Mouse (Mus musculus): Measurements from ENCODE around the gene Cep55. TPM values are rescaled to one million over a fixed set of nuclear protein-coding genes. Genes with fewer than 3 reads are reported as not detected.

Cep55 gene
- polyA plus RNA-seq, 1 experiment from 2014 or later: 43.8 TPM

DNA sequence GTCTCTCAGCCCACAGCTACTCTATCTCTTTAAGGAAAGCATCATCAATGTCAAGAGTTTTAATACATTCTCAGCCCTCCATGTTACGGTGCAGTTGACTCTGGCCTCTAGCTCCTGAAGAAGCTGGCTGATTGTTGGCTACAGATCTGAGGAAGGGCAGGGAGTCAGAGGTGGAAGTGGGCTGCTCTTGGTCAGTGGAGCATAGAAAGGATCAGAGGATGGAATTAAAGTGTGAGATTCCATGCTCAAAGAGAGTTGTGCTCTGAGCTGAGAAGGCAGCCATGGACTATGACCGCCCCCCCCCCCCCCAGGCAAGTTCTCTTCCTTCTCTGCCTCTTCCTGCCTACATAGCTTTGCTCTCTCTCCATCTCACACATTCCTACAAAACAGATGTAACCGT, 24.9 kb upstream of the Cep55 start:
- Histone ChIP-seq H3K4me3 (no peak overlapping the region), H3K27ac (no peak overlapping the region), H3K27me3 (ENCODE audit: poor library complexity, severe bottlenecking) (peaks cover 10% of the 10 kb centered on the region), H3K36me3 (replicated peaks) (no peaks in the 10 kb centered on the region), H3K4me1 (peaks cover 29% of the 10 kb centered on the region), H3K9me3 (no peaks in the 10 kb centered on the region)
- WGBS: 80% methylated on average over 3 of the region's 3 CpGs
- DNase-seq (ENCODE audit: extremely low spot score, low spot score): no peak

DNA sequence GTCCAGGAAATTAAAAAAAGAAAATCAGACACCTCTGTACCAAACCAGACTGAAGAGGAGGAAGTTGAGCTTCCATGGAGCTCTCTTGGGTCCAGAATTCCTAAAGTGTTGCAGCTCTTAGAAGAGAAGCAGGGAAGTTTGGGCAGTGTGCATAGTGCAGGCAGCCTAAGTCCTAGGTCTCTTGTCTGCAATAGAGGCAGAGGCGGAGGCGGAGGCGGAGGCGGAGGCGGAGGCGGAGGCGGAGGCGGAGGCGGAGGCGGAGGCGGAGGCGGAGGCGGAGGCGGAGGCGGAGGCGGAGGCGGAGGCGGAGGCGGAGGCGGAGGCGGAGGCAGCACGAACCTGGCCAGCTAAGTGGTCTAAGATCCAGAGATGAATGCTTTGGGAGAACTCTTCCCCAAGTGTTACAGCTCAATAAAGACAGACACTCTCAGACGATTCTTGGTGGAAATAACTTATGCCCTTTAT, 24.1 kb upstream of the Cep55 start:
- Histone ChIP-seq H3K4me3 (0 out of 2 replicates have a peak overlapping the region, but pooled peaks have one; percentile 2), H3K27ac (no peak overlapping the region), H3K9me3 (no peaks in the 10 kb centered on the region), H3K4me1 (peaks cover 21% of the 10 kb centered on the region), H3K27me3 (ENCODE audit: poor library complexity, severe bottlenecking) (peaks cover 10% of the 10 kb centered on the region), H3K36me3 (replicated peaks) (no peaks in the 10 kb centered on the region)
- no peak for DNase-seq (ENCODE audit: extremely low spot score, low spot score)
- WGBS: 10% methylated on average over 17 of the region's 23 CpGs

- peaks cover 10% of the 10 kb centered on the region for H3K27me3 ChIP-seq (ENCODE audit: poor library complexity, severe bottlenecking)
- peaks cover 16% of the 10 kb centered on the region for H3K4me1 ChIP-seq
- no peak overlapping the region for H3K27ac ChIP-seq
- H3K9me3 ChIP-seq: no peaks in the 10 kb centered on the region
- WGBS: 71% methylated on average over 9 of the region's 9 CpGs
- 0 out of 2 replicates have a peak overlapping the region, but pooled peaks have one; percentile 2 for H3K4me3 ChIP-seq
- no peaks in the 10 kb centered on the region for H3K36me3 ChIP-seq (replicated peaks)
- no peak for DNase-seq (ENCODE audit: extremely low spot score, low spot score)
Measured at GRCm38 (mm10) chr19:38031144-38031543, 23.7 kb upstream of the Cep55 start.

GRCm38 (mm10) chr19:38032993-38033734, 21.6 kb upstream of the Cep55 start:
- 87% methylated on average over 15 of the region's 15 CpGs for WGBS
- Histone ChIP-seq H3K4me1 (peaks cover 13% of the 10 kb centered on the region), H3K27ac (no peak overlapping the region), H3K36me3 (replicated peaks) (no peaks in the 10 kb centered on the region), H3K4me3 (no peak overlapping the region), H3K9me3 (no peaks in the 10 kb centered on the region), H3K27me3 (ENCODE audit: poor library complexity, severe bottlenecking) (peaks cover 10% of the 10 kb centered on the region)
- no peak for DNase-seq (ENCODE audit: extremely low spot score, low spot score)

DNA sequence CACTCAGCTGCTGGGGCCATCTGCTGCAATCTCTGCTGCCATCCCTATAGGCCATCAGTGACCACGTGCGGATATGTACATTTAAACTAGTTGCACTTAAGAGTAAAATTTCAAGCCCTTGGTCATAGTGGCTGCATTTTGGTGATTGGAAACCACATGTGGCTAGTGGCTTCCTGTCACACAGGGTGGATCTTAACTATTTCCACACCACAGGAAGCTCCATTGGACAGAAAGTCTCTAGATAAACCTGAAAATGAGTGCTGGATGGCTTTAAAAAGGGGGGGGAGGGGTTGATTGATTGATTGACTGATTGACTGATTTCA, 21.1 kb upstream of the Cep55 start:
- WGBS: 88% methylated on average over 2 of the region's 2 CpGs
- H3K36me3 ChIP-seq (replicated peaks): no peaks in the 10 kb centered on the region
- DNase-seq (ENCODE audit: extremely low spot score, low spot score): no peak
- no peak overlapping the region for H3K27ac ChIP-seq
- H3K9me3 ChIP-seq: no peaks in the 10 kb centered on the region
- H3K27me3 ChIP-seq (ENCODE audit: poor library complexity, severe bottlenecking): peaks cover 10% of the 10 kb centered on the region
- H3K4me1 ChIP-seq: peaks cover 13% of the 10 kb centered on the region
- H3K4me3 ChIP-seq: no peak overlapping the region

GRCm38 (mm10) chr19:38034696-38035095, 20.1 kb upstream of the Cep55 start:
- H3K27me3 ChIP-seq (ENCODE audit: poor library complexity, severe bottlenecking): peaks cover 10% of the 10 kb centered on the region
- H3K36me3 ChIP-seq (replicated peaks): no peaks in the 10 kb centered on the region
- H3K9me3 ChIP-seq: no peaks in the 10 kb centered on the region
- H3K4me3 ChIP-seq: no peak overlapping the region
- peaks cover 13% of the 10 kb centered on the region for H3K4me1 ChIP-seq
- DNase-seq (ENCODE audit: extremely low spot score, low spot score): no peak
- WGBS: 83% methylated on average over 2 of the region's 2 CpGs
- H3K27ac ChIP-seq: no peak overlapping the region

GRCm38 (mm10) chr19:38035766-38036165, 19.0 kb upstream of the Cep55 start:
- Histone ChIP-seq H3K27me3 (ENCODE audit: poor library complexity, severe bottlenecking) (peaks cover 16% of the 10 kb centered on the region), H3K4me1 (0 out of 2 replicates have a peak, but pooled peaks cover 3% of the 10 kb centered on the region), H3K4me3 (no peak overlapping the region), H3K9me3 (no peaks in the 10 kb centered on the region), H3K36me3 (replicated peaks) (no peaks in the 10 kb centered on the region), H3K27ac (no peak overlapping the region)
- DNase-seq (ENCODE audit: extremely low spot score, low spot score): no peak
- WGBS: 78% methylated on average over 2 of the region's 2 CpGs

DNA sequence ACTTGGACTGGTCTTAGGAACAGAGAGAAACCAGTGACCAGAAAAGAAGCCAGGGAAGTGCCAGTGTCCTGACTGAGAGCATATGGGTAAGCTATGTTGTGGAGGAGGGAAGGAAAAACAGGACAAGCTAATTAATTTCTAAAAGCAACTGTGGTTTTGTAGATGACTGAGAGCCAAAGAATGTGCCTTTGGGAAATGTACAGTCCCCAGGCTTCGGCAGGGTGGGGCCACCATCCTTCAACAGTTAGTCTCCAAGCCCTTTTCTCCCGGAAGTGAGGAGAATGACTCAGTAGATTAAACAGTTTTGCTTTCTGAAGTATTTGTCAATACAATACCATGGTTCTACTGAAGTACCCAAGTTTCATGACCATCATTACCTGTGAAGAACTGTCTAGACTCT, 16.5 kb upstream of the Cep55 start:
- Histone ChIP-seq H3K27ac (no peak overlapping the region), H3K4me3 (no peak overlapping the region), H3K4me1 (peaks cover 13% of the 10 kb centered on the region), H3K27me3 (ENCODE audit: poor library complexity, severe bottlenecking) (peaks cover 31% of the 10 kb centered on the region), H3K9me3 (no peaks in the 10 kb centered on the region), H3K36me3 (replicated peaks) (no peaks in the 10 kb centered on the region)
- DNase-seq (ENCODE audit: extremely low spot score, low spot score): no peak
- 88% methylated on average over 2 of the region's 2 CpGs for WGBS

DNA sequence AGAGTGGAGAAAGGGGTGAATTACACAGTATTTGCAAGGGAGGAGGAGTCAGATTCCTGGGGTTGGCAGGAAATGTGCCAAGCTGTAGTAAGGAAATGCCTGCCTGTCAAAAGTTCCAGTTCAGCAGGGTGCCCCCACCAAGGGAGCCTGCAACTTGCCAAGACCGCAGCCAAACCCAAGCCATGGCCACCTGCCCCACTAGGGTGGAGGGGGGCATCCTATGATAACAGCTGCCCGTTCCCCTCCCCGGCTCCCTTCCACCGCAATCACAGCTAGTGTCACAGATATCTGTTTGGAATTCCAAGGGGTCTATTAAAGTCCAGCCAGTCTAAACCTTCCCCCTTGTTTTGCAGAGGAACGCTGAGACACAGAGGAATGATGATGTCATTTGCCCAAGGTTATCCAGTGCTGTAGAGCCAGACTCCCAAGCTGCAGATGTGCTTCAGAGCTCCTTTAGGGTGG, 12.5 kb upstream of the Cep55 start:
- DNase-seq (ENCODE audit: extremely low spot score, low spot score): no peak
- WGBS: 52% methylated on average over 5 of the region's 5 CpGs
- peak overlapping the region; percentile 56; the same call in 1 of the 2 replicates for H3K4me3 ChIP-seq

DNA sequence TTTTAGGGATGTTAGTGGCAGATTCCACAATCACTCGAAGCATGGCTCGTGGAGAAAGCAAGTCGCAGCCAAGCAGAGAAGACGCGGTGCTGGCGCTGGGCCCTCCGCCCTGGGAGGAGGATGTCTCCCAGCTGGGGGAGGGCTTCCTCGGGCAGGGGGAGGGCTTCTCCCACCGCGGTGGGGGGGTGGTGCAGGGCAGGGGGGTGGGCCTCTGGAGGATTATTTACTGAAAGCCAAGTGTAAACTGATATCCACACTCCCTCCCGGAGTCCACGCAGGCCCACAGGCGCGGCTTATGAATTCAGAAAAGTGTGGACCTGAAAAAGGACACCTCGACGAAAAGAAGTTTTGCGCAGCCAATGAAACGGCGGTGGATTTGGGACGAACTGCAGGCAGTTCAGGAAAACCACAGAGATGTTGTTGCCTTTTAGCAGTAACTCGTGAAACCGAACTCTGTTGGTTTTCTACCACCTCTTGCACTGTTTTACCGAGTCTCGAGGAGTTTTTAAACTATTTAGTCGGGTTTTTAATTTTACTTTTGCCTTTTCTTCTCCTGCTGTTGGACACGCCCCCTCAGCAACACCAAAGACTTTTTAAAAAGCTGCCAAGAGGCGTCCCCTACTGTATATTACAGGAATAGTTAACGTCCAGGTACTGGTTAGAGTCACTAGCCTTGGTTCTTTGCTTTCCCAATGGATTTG, 11.4 kb upstream of the Cep55 start, which contains the start of gene Myof:
Gene Myof, minus strand, starts transcription at position 297 of the 701 bp plus-strand sequence.
- peak within 1 kb of the TSS; percentile 56 for H3K4me3 ChIP-seq
- H3K27me3 ChIP-seq (ENCODE audit: poor library complexity, severe bottlenecking): peaks cover 53% of the 10 kb centered on the region
- H3K9me3 ChIP-seq: peaks cover 7% of the 10 kb centered on the region; the same call in 1 of the 2 replicates
- DNase-seq (ENCODE audit: extremely low spot score, low spot score): peak; percentile 36
- under 1% methylated on average over 28 of the region's 28 CpGs for WGBS
- H3K27ac ChIP-seq: peak within 1 kb of the TSS; percentile 5; the same call in 1 of the 2 replicates
- no peaks in the 10 kb centered on the region for H3K36me3 ChIP-seq (replicated peaks)
- peaks cover 18% of the 10 kb centered on the region for H3K4me1 ChIP-seq

More for the DNA sequence above, 12.5 kb upstream of the Cep55 start:
- peaks cover 7% of the 10 kb centered on the region; the same call in 1 of the 2 replicates for H3K9me3 ChIP-seq
- no peaks in the 10 kb centered on the region for H3K36me3 ChIP-seq (replicated peaks)
- no peak overlapping the region for H3K27ac ChIP-seq
- H3K4me1 ChIP-seq: peaks cover 18% of the 10 kb centered on the region
- H3K27me3 ChIP-seq (ENCODE audit: poor library complexity, severe bottlenecking): peaks cover 53% of the 10 kb centered on the region

DNA sequence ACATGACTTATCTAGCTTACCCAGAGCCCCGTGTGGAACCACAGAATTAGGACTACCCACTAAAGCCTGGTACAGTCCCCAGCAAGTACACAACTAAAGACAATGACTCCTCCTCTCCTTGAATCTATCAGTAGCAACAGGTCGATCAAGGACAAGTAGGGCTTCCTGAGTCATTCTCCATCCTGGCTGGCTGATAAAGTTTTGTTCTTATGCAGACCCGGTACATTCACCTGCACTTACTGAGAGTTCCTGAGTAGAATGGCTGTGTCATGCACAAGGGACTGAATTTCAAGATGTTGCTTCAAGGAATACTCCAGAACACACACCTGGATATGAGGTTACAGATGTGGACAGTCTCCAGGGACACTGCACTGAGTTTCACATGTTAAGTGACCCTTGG, 9.6 kb upstream of the Cep55 start:
- WGBS: 89% methylated on average over 3 of the region's 3 CpGs
- DNase-seq (ENCODE audit: extremely low spot score, low spot score): no peak
- Histone ChIP-seq H3K36me3 (replicated peaks) (no peaks in the 10 kb centered on the region), H3K9me3 (peaks cover 7% of the 10 kb centered on the region; the same call in 1 of the 2 replicates), H3K27ac (no peak overlapping the region), H3K4me3 (no peak overlapping the region), H3K27me3 (ENCODE audit: poor library complexity, severe bottlenecking) (peaks cover 53% of the 10 kb centered on the region), H3K4me1 (peaks cover 18% of the 10 kb centered on the region)

- whole genome bisulfite sequencing: 96% methylated on average over 1 of the region's 1 CpGs
- H3K27ac ChIP-seq: no peak overlapping the region
- no peaks in the 10 kb centered on the region for H3K36me3 ChIP-seq (replicated peaks)
- H3K4me3 ChIP-seq: no peak overlapping the region
- H3K27me3 ChIP-seq (ENCODE audit: poor library complexity, severe bottlenecking): peaks cover 14% of the 10 kb centered on the region
- H3K9me3 ChIP-seq: peaks cover 6% of the 10 kb centered on the region; the same call in 1 of the 2 replicates
- DNase-seq (ENCODE audit: extremely low spot score, low spot score): no peak
- peaks cover 11% of the 10 kb centered on the region for H3K4me1 ChIP-seq
Measured at GRCm38 (mm10) chr19:38049686-38050085, 5.1 kb upstream of the Cep55 start.
